Mouse (Mus musculus) CH12.LX (cell line): ENCODE results near the gene Mvb12b. TPM values are rescaled to one million over a fixed set of nuclear protein-coding genes. Genes with fewer than 3 reads are reported as not detected.
A peak's percentile ranks its signal among the peaks of the same experiment; 100 is the strongest.

Experiments
- DNase-seq: peaks from one replicate; pipeline ENCODE4 v3.0.0-alpha.2; 2013; ENCODE audit errors: extremely low read depth
- H3K27ac ChIP-seq: 2 replicates; pipeline ENCODE4 v1.5.1; 2012; ENCODE audit warnings: low read depth, mild to moderate bottlenecking, control low read depth, moderate library complexity; ENCODE audit not compliant: insufficient read depth
- H3K27me3 ChIP-seq: replicated peaks from 2 replicates; pipeline ENCODE3; 2012; ENCODE audit warnings: inconsistent platforms
- H3K36me3 ChIP-seq, 2 experiments: replicated peaks in 1 of 2; 2 replicates each; pipeline versions ENCODE3 to v1.6.1; 2012; ENCODE audit warnings: inconsistent platforms in 1 of 2, low read length in 1 of 2, mild to moderate bottlenecking in 1 of 2, mixed read lengths in 1 of 2, moderate library complexity in 1 of 2; ENCODE audit not compliant: control insufficient read depth in 1 of 2, insufficient read depth in 1 of 2
- H3K4me1 ChIP-seq, 2 experiments: 2 replicates each; pipeline ENCODE4 v1.6.1; 2012; ENCODE audit warnings: inconsistent platforms in 1 of 2, moderate library complexity in 1 of 2; ENCODE audit not compliant: insufficient read depth in 2 of 2, control insufficient read depth in 1 of 2
- H3K4me2 ChIP-seq: 2 replicates; pipeline ENCODE4 v1.6.1; 2012; ENCODE audit warnings: low read depth, mild to moderate bottlenecking, control low read depth; ENCODE audit not compliant: poor library complexity, insufficient read depth, severe bottlenecking
- H3K4me3 ChIP-seq, 3 experiments: fragments of 150-350 bp in 1 of 3; sonication (generic) in 1 of 3; replicated peaks in 1 of 3; 2 replicates each; pipeline versions ENCODE3 to v1.5.1; 2011 to 2012; ENCODE audit warnings: low read depth in 2 of 3, low read length in 2 of 3, mild to moderate bottlenecking in 2 of 3, moderate library complexity in 2 of 3, control low read depth in 1 of 3, improper control_type of control experiment in 1 of 3, inconsistent platforms in 1 of 3, mixed read lengths in 1 of 3; ENCODE audit not compliant: poor library complexity in 1 of 3
- H3K79me2 ChIP-seq: replicated peaks from 2 replicates; pipeline ENCODE4 v1.6.1; 2012; ENCODE audit warnings: mild to moderate bottlenecking, moderate library complexity; ENCODE audit not compliant: control insufficient read depth, poor library complexity, insufficient read depth, severe bottlenecking; ENCODE audit errors: extremely low read depth
- H3K9ac ChIP-seq: 2 replicates; pipeline ENCODE4 v1.6.1; 2012; ENCODE audit warnings: low read depth, mild to moderate bottlenecking, control low read depth, moderate library complexity; ENCODE audit not compliant: insufficient read depth
- H3K9me3 ChIP-seq: replicated peaks from 2 replicates; pipeline ENCODE3; 2012; ENCODE audit warnings: low read length, inconsistent platforms, mixed read lengths
- BHLHE40 ChIP-seq: IDR thresholded peaks from 2 replicates; pipeline ENCODE4 v1.6.1; 2011; ENCODE audit warnings: mild to moderate bottlenecking, low read depth, low read length, improper control_type of control experiment
- CHD1 ChIP-seq: IDR thresholded peaks from 2 replicates; pipeline ENCODE4 v1.6.1; 2012; ENCODE audit warnings: low read depth, low read length, improper control_type of control experiment, inconsistent platforms
- CHD2 ChIP-seq: IDR thresholded peaks from 2 replicates; pipeline ENCODE4 v1.6.1; 2011; ENCODE audit warnings: low read length, improper control_type of control experiment
- CTCF ChIP-seq, 2 experiments: IDR thresholded peaks in 1 of 2; conservative IDR thresholded peaks in 1 of 2; 2 replicates each; pipeline ENCODE4 v1.5.1; 2011 to 2012; ENCODE audit warnings: low read depth in 2 of 2, low read length in 2 of 2, improper control_type of control experiment in 1 of 2, inconsistent platforms in 1 of 2, mild to moderate bottlenecking in 1 of 2, moderate library complexity in 1 of 2
- E2F4 ChIP-seq: IDR thresholded peaks from 2 replicates; pipeline ENCODE4 v1.6.1; 2011; ENCODE audit warnings: low read depth, low read length, improper control_type of control experiment; ENCODE audit not compliant: insufficient replicate concordance
- ELF1 ChIP-seq: IDR thresholded peaks from 2 replicates; pipeline ENCODE4 v1.6.1; 2014; ENCODE audit warnings: low read depth, mild to moderate bottlenecking, inconsistent platforms, low read length, improper control_type of control experiment
- EP300 ChIP-seq: IDR thresholded peaks from 2 replicates; pipeline ENCODE4 v1.6.1; 2011; ENCODE audit warnings: low read length, improper control_type of control experiment
- ETS1 ChIP-seq: conservative IDR thresholded peaks from 2 replicates; pipeline ENCODE4 v1.6.1; 2012; ENCODE audit warnings: low read depth, mild to moderate bottlenecking, inconsistent platforms, low read length, improper control_type of control experiment, moderate library complexity
- GABPA ChIP-seq: IDR thresholded peaks from 2 replicates; pipeline ENCODE4 v1.6.1; 2012; ENCODE audit warnings: low read depth, low read length, improper control_type of control experiment, inconsistent platforms; ENCODE audit not compliant: insufficient replicate concordance
- HCFC1 ChIP-seq: IDR thresholded peaks from 2 replicates; pipeline ENCODE4 v1.6.1; 2012; ENCODE audit warnings: low read depth, mild to moderate bottlenecking, inconsistent platforms, low read length, improper control_type of control experiment
- IRF4 ChIP-seq: IDR thresholded peaks from 2 replicates; pipeline ENCODE4 v1.6.1; 2014; ENCODE audit warnings: low read depth, mild to moderate bottlenecking, inconsistent platforms, low read length, improper control_type of control experiment
- JUN ChIP-seq: IDR thresholded peaks from 2 replicates; pipeline ENCODE4 v1.6.1; 2011; ENCODE audit warnings: low read depth, mild to moderate bottlenecking, low read length, improper control_type of control experiment, moderate library complexity; ENCODE audit not compliant: insufficient read depth
- JUND ChIP-seq: conservative IDR thresholded peaks from 2 replicates; pipeline ENCODE4 v1.6.1; 2011; ENCODE audit warnings: low read depth, low read length, improper control_type of control experiment
- KAT2A ChIP-seq: IDR thresholded peaks from 2 replicates; pipeline ENCODE4 v1.6.1; 2012; ENCODE audit warnings: low read length, improper control_type of control experiment, inconsistent platforms; ENCODE audit not compliant: insufficient replicate concordance
- MAFK ChIP-seq: IDR thresholded peaks from 2 replicates; pipeline ENCODE4 v1.6.1; 2011; ENCODE audit warnings: low read length, improper control_type of control experiment; ENCODE audit not compliant: insufficient replicate concordance
- MAX ChIP-seq: IDR thresholded peaks from 2 replicates; pipeline ENCODE4 v1.6.1; 2011; ENCODE audit warnings: low read length, improper control_type of control experiment
- MAZ ChIP-seq: IDR thresholded peaks from 2 replicates; pipeline ENCODE4 v1.6.1; 2012; ENCODE audit warnings: low read depth, mild to moderate bottlenecking, inconsistent platforms, low read length, improper control_type of control experiment, moderate library complexity
- MEF2A ChIP-seq: IDR thresholded peaks from 2 replicates; pipeline ENCODE4 v1.6.1; 2014; ENCODE audit warnings: low read depth, mild to moderate bottlenecking, inconsistent platforms, low read length, improper control_type of control experiment, borderline replicate concordance
- MXI1 ChIP-seq: IDR thresholded peaks from 2 replicates; pipeline ENCODE4 v1.6.1; 2011; ENCODE audit warnings: mild to moderate bottlenecking, low read depth, low read length, improper control_type of control experiment
- MYC ChIP-seq: IDR thresholded peaks from 2 replicates; pipeline ENCODE4 v1.6.1; 2011; ENCODE audit warnings: low read depth, mild to moderate bottlenecking, improper control_type of control experiment, low read length
- NELFE ChIP-seq: IDR thresholded peaks from 2 replicates; pipeline ENCODE4 v1.6.1; 2011; ENCODE audit warnings: low read depth, low read length, improper control_type of control experiment
- NRF1 ChIP-seq: IDR thresholded peaks from 2 replicates; pipeline ENCODE4 v1.6.1; 2014; ENCODE audit warnings: low read depth, mild to moderate bottlenecking, inconsistent platforms, low read length, improper control_type of control experiment, moderate library complexity
- PAX5 ChIP-seq: IDR thresholded peaks from 2 replicates; pipeline ENCODE4 v1.6.1; 2012; ENCODE audit warnings: low read length, inconsistent platforms, mixed read lengths
- POLR2A ChIP-seq: IDR thresholded peaks from 2 replicates; pipeline ENCODE4 v1.6.1; 2011; ENCODE audit warnings: low read depth, mild to moderate bottlenecking, improper control_type of control experiment, low read length
- POLR2AphosphoS2 ChIP-seq: IDR thresholded peaks from 2 replicates; pipeline ENCODE4 v1.6.1; 2011; ENCODE audit warnings: low read depth, low read length, improper control_type of control experiment
- RAD21 ChIP-seq: IDR thresholded peaks from 2 replicates; pipeline ENCODE4 v1.6.1; 2011; ENCODE audit warnings: low read depth, mild to moderate bottlenecking, low read length, improper control_type of control experiment, moderate library complexity
- RCOR1 ChIP-seq: conservative IDR thresholded peaks from 2 replicates; pipeline ENCODE4 v1.6.1; 2012; ENCODE audit warnings: low read depth, mild to moderate bottlenecking, inconsistent platforms, low read length, improper control_type of control experiment
- SIN3A ChIP-seq: IDR thresholded peaks from 2 replicates; pipeline ENCODE4 v1.6.1; 2012; ENCODE audit warnings: low read length, improper control_type of control experiment, inconsistent platforms
- SMC3 ChIP-seq: IDR thresholded peaks from 2 replicates; pipeline ENCODE4 v1.6.1; 2011; ENCODE audit warnings: low read depth, low read length, improper control_type of control experiment
- TBP ChIP-seq: conservative IDR thresholded peaks from 2 replicates; pipeline ENCODE4 v1.6.1; 2011; ENCODE audit warnings: low read depth, low read length, improper control_type of control experiment
- TCF12 ChIP-seq: IDR thresholded peaks from 2 replicates; pipeline ENCODE4 v1.6.1; 2014; ENCODE audit warnings: low read depth, mild to moderate bottlenecking, inconsistent platforms, low read length, improper control_type of control experiment
- UBTF ChIP-seq: IDR thresholded peaks from 2 replicates; pipeline ENCODE4 v1.6.1; 2012; ENCODE audit warnings: low read depth, mild to moderate bottlenecking, inconsistent platforms, low read length, improper control_type of control experiment, moderate library complexity
- USF1 ChIP-seq: IDR thresholded peaks from 2 replicates; pipeline ENCODE4 v1.6.1; 2014; ENCODE audit warnings: low read depth, mild to moderate bottlenecking, inconsistent platforms, low read length, improper control_type of control experiment
- USF2 ChIP-seq: conservative IDR thresholded peaks from 2 replicates; pipeline ENCODE4 v1.6.1; 2011; ENCODE audit warnings: low read depth, low read length, improper control_type of control experiment
- ZC3H11A ChIP-seq: IDR thresholded peaks from 2 replicates; pipeline ENCODE4 v1.6.1; 2012; ENCODE audit warnings: low read depth, mild to moderate bottlenecking, inconsistent platforms, low read length, improper control_type of control experiment
- ZKSCAN1 ChIP-seq: IDR thresholded peaks from 2 replicates; pipeline ENCODE4 v1.6.1; 2012; ENCODE audit warnings: low read depth, inconsistent platforms, low read length, improper control_type of control experiment, borderline replicate concordance
- ZMIZ1 ChIP-seq: IDR thresholded peaks from 2 replicates; pipeline ENCODE4 v1.6.1; 2012; ENCODE audit warnings: low read depth, mild to moderate bottlenecking, inconsistent platforms, low read length, improper control_type of control experiment
- ZNF384 ChIP-seq: IDR thresholded peaks from 2 replicates; pipeline ENCODE4 v1.6.1; 2012; ENCODE audit warnings: low read depth, low read length, improper control_type of control experiment, inconsistent platforms
- dilution Hi-C: fragments of 300-500 bp; cut with MboI; formaldehyde crosslinking; loops from 2 replicates; pipeline ENCODE4 v1.14.3; 2020; ENCODE audit warnings: low sequenced_read_pairs; ENCODE audit not compliant: extremely low pct_unique_long_range_greater_than_20kb, extremely low pct_ligation_motif_present
- in situ Hi-C: fragments of 300-500 bp; cut with MboI; formaldehyde crosslinking; loops from 3 replicates; pipeline ENCODE4 v1.14.3; 2019; ENCODE audit warnings: low sequenced_read_pairs, low pct_ligation_motif_present, low pct_unique_long_range_greater_than_20kb, mixed read lengths
- polyA plus RNA-seq: library from polyadenylated mRNA; unstranded; fragments of >175 nt; gene quantifications from 2 replicates; pipeline ENCODE4 v1.2.1, GENCODE M21; 2012; ENCODE audit warnings: low read depth; ENCODE audit not compliant: insufficient read length
- total RNA-seq, 2 experiments: library from RNA; depleted of rRNA; stranded (reverse); fragments of 300-350 nt in 1 of 2; fragments of >200 nt in 1 of 2; gene quantifications; 2 replicates each; pipeline ENCODE4 v1.2.3; 2012 to 2014

Gene Mvb12b
- total and polyA plus RNA-seq, 3 experiments: 3.0 to 16.7 (median 5.3) TPM

DNA sequence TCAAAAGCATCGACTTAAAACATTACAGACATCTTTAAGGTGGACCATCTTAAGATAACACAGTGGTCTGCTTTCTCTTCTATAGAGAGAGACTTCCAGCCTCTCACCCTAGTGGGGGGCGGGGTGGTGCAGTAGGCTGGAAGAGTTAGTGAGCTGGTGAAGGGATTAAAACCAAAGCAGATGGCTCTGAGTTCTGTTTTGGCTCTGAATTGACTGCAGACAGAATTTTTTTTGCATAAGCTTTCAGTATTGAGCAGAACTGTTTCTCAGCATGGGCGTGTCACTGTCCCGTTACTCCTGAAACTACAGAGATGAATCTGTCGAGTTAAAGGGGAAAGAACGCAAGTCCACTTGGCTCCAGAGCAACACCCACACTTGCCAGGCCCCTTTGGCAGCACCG, 4.6 kb upstream of the Mvb12b start:
- Histone ChIP-seq H3K4me1 (peaks cover 4 to 24% of the 10 kb centered on the region in 2 experiments), H3K27ac (peak overlapping the region; percentile 81), H3K4me2 (peak overlapping the region; percentile 97), H3K9ac (no peak overlapping the region; the same call in 1 of the 2 replicates), H3K4me3 (no peak overlapping the region), H3K9me3 (peaks cover 6% of the 10 kb centered on the region), H3K36me3 (no peaks in the 10 kb centered on the region), H3K79me2 (no peaks in the 10 kb centered on the region), H3K27me3 (peaks cover 10% of the 10 kb centered on the region)
- in situ Hi-C loops (no loop called here), dilution Hi-C loops (no loop called here)
- no peak; the same call in 1 of the 2 replicates for TF ChIP-seq SIN3A
- TF ChIP-seq NELFE: no peak
- peak; percentile 76; the same call in 1 of the 2 replicates for TF ChIP-seq RCOR1
- TF ChIP-seq CHD2: peak; percentile 80
- TF ChIP-seq PAX5: no peak
- no peak for TF ChIP-seq USF1
- TF ChIP-seq HCFC1: no peak
- peak; percentile 88 for TF ChIP-seq JUN
- TF ChIP-seq E2F4: no peak
- TF ChIP-seq MEF2A: peak; percentile 86
- no peak for TF ChIP-seq MYC
- TF ChIP-seq POLR2A: 0 out of 2 replicates have a peak, but pooled peaks have one; percentile 24
- TF ChIP-seq ZNF384: peak; percentile 83
- no peak for TF ChIP-seq ZC3H11A
- no peak for TF ChIP-seq ZKSCAN1
- peak; percentile 64 for TF ChIP-seq MXI1
- TF ChIP-seq EP300: peak; percentile 91
- TF ChIP-seq CHD1: no peak
- 0 out of 2 replicates have a peak, but pooled peaks have one; percentile 44 for TF ChIP-seq TBP
- TF ChIP-seq TCF12: peak; percentile 82; the same call in 1 of the 2 replicates
- TF ChIP-seq UBTF: no peak
- TF ChIP-seq SMC3: no peak
- peak; percentile 71 for TF ChIP-seq ETS1
- no peak for TF ChIP-seq GABPA
- no peak for TF ChIP-seq POLR2AphosphoS2
- no peak for TF ChIP-seq CTCF (conservative IDR thresholded peaks at IDR 0.05 in 1 of 2, IDR thresholded peaks at IDR 0.05 in 1 of 2; ENCODE audit: low read depth in 2 of 2, low read length in 2 of 2)
- TF ChIP-seq ZMIZ1: no peak
- no peak for TF ChIP-seq RAD21
- TF ChIP-seq NRF1: no peak
- no peak for TF ChIP-seq MAX
- peak; percentile 47; the same call in 1 of the 2 replicates for TF ChIP-seq ELF1
- TF ChIP-seq JUND: peak; percentile 95
- TF ChIP-seq BHLHE40: peak; percentile 65
- TF ChIP-seq USF2: no peak
- TF ChIP-seq MAFK: 0 out of 2 replicates have a peak, but pooled peaks have one; percentile 34
- TF ChIP-seq IRF4: peak; percentile 98
- 0 out of 2 replicates have a peak, but pooled peaks have one; percentile 43 for TF ChIP-seq MAZ
- TF ChIP-seq KAT2A: no peak
- DNase-seq: peak; percentile 73
